Mouse (Mus musculus) liver, embryonic 16.5 days (tissue): ENCODE measurements around the gene Olfr137. TPM values are rescaled to one million over a fixed set of nuclear protein-coding genes. Genes with fewer than 3 reads are reported as not detected.

ENCODE experiments used
- ATAC-seq: fragments of 200-750 bp; cut with Nextera tagmentation; 2 replicates; pipeline ENCODE4 v1.8.0; 2017; ENCODE audit warnings: low read depth, mild to moderate bottlenecking, moderate number of reproducible peaks, moderate library complexity
- H3K27ac ChIP-seq: fragments of 300-500 bp; sonication (generic); 2 replicates; pipeline ENCODE4 v1.5.1; 2014; ENCODE audit warnings: mild to moderate bottlenecking, low read length
- H3K27me3 ChIP-seq: fragments of 300-500 bp; sonication (generic); 2 replicates; pipeline ENCODE4 v1.6.1; 2014; ENCODE audit warnings: low read depth, low read length, mixed read lengths; ENCODE audit not compliant: control insufficient read depth, insufficient read depth
- H3K36me3 ChIP-seq: fragments of 300-500 bp; sonication (generic); 2 replicates; pipeline ENCODE4 v1.6.1; 2014; ENCODE audit warnings: mild to moderate bottlenecking; ENCODE audit not compliant: control insufficient read depth, insufficient read depth
- H3K4me1 ChIP-seq: fragments of 300-500 bp; sonication (generic); 2 replicates; pipeline ENCODE4 v1.6.1; 2014; ENCODE audit warnings: low read depth, low read length, mixed read lengths; ENCODE audit not compliant: control insufficient read depth
- H3K4me2 ChIP-seq: fragments of 300-500 bp; sonication (generic); 2 replicates; pipeline ENCODE4 v1.6.1; 2014; ENCODE audit warnings: low read depth, low read length, mixed read lengths
- H3K4me3 ChIP-seq: fragments of 300-500 bp; sonication (generic); 2 replicates; pipeline ENCODE4 v1.5.1; 2014; ENCODE audit warnings: low read depth, mild to moderate bottlenecking, low read length
- H3K9ac ChIP-seq: fragments of 300-500 bp; sonication (generic); 2 replicates; pipeline ENCODE4 v1.6.1; 2014; ENCODE audit warnings: low read depth, low read length
- H3K9me3 ChIP-seq: fragments of 300-500 bp; sonication (generic); replicated peaks from 2 replicates; pipeline ENCODE4 v1.6.1; 2016; ENCODE audit warnings: low read length; ENCODE audit not compliant: control insufficient read depth
- WGBS: fragments of 180-500 bp; shearing (Covaris S2); extraction: QIAGEN DNeasy Blood & Tissue Kit; methylation state at CpG from one replicate; pipeline ENCODE4 v1.1.7; 2014; ENCODE audit not compliant: insufficient replicate concordance; 5-methylcytosine and 5-hydroxymethylcytosine counted together
- polyA plus RNA-seq: library from polyadenylated mRNA; unstranded; fragments of >200 nt; fragmentation: Nextera tagmentation; extraction: Ambion mirVana; gene quantifications from 2 replicates; pipeline ENCODE4 v1.2.1, GENCODE M21; 2015

Olfr137 gene
- polyA plus RNA-seq = not detected in 2 replicates

- no peak for ATAC-seq
- Histone ChIP-seq H3K27me3 (no peaks in the 10 kb centered on the region), H3K4me1 (no peaks in the 10 kb centered on the region), H3K27ac (no peak within 1 kb of the TSS), H3K9ac (no peak within 1 kb of the TSS), H3K36me3 (no peaks in the 10 kb centered on the region), H3K9me3 (no peaks in the 10 kb centered on the region), H3K4me3 (no peak within 1 kb of the TSS), H3K4me2 (no peak within 1 kb of the TSS)
Observed at GRCm38 (mm10) chr17:38307470-38307869, at the start of gene Olfr137. Olfr137 (minus strand) TSS chr17:38307570.

GRCm38 (mm10) chr17:38329531-38329930 is 22.2 kb upstream of the Olfr137 start, which contains the start of gene Olfr136:
Olfr136 (plus strand) TSS chr17:38329831.
- Histone ChIP-seq H3K4me3 (no peak within 1 kb of the TSS), H3K9me3 (no peaks in the 10 kb centered on the region), H3K4me1 (no peaks in the 10 kb centered on the region), H3K36me3 (no peaks in the 10 kb centered on the region), H3K27ac (no peak within 1 kb of the TSS), H3K9ac (no peak within 1 kb of the TSS), H3K4me2 (no peak within 1 kb of the TSS), H3K27me3 (no peaks in the 10 kb centered on the region)
- ATAC-seq = no peak

GRCm38 (mm10) chr17:38260735-38261134 is 46.6 kb downstream of the Olfr137 start, which contains the start of gene Olfr138:
Olfr138 (plus strand) TSS chr17:38261035.
- no peak for ATAC-seq
- Histone ChIP-seq H3K36me3 (no peaks in the 10 kb centered on the region), H3K27me3 (no peaks in the 10 kb centered on the region), H3K4me1 (no peaks in the 10 kb centered on the region), H3K9ac (no peak within 1 kb of the TSS), H3K4me2 (no peak within 1 kb of the TSS), H3K4me3 (no peak within 1 kb of the TSS), H3K27ac (no peak within 1 kb of the TSS), H3K9me3 (no peaks in the 10 kb centered on the region)
- WGBS = 38% methylated on average over 1 of the region's 1 CpGs

Other genes starting within 250 kb of the Olfr137 start
- gene Olfr129, start 247.5 kb downstream of the Olfr137 start, polyA plus RNA-seq = not detected in 2 replicates
- not detected in 2 replicates for gene Olfr130, start 243.6 kb downstream of the Olfr137 start, polyA plus RNA-seq
- gene Olfr131, start 218.9 kb downstream of the Olfr137 start, polyA plus RNA-seq = not detected in 2 replicates
- gene Olfr132, start 173.0 kb downstream of the Olfr137 start, polyA plus RNA-seq = not detected in 2 replicates
- gene Olfr133, start 162.3 kb downstream of the Olfr137 start, polyA plus RNA-seq = not detected in 2 replicates
- gene Olfr134, start 136.2 kb downstream of the Olfr137 start, polyA plus RNA-seq = not detected in 2 replicates
- gene Olfr135, start 103.2 kb downstream of the Olfr137 start, polyA plus RNA-seq = not detected in 2 replicates
- not detected in 2 replicates for gene Olfr138, start 46.5 kb downstream of the Olfr137 start, polyA plus RNA-seq
- gene Olfr136, start 22.3 kb upstream of the Olfr137 start, polyA plus RNA-seq = not detected in 2 replicates
- gene Esp36, start 112.6 kb upstream of the Olfr137 start, polyA plus RNA-seq = not detected in 2 replicates
- not detected in 2 replicates for gene Esp34, start 246.6 kb upstream of the Olfr137 start, polyA plus RNA-seq